Mouse (Mus musculus): ENCODE measurements around the gene 4930447C04Rik.

- TF ChIP-seq CTCF (IDR thresholded peaks at IDR 0.05; ENCODE audit: low read depth) (no peak), EP300 (optimal IDR thresholded peaks at IDR 0.05) (no peak)
Measured at GRCm38 (mm10) chr12:72967541-72967940, 27.0 kb upstream of the 4930447C04Rik start.
